Mouse (Mus musculus): ENCODE measurements around the gene Cacnb4.

DNA sequence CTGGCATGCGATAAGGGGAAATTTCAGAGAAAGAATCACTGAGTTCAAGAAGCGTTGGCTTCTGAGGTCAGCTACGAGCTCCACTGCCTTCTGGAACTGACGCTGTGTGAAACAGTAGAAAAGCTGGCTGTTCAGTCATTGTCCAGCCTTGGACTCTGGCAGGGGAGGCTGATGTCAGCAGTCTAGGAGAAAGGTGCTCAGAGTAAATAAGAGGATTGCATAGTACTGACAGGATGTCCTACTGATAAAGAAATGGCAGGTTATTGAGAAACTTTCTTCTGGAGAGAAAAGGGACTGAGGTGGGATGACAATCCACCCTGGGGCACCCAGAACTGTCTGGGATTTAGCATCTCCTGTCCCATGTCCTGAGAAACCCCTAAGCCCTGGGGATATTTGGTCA is 62.7 kb downstream of the Cacnb4 start:
- TF ChIP-seq CTCF (IDR thresholded peaks at IDR 0.05; ENCODE audit: insufficient read depth, low read length) (no peak), POLR2A (IDR thresholded peaks at IDR 0.05; ENCODE audit: borderline replicate concordance, extremely low read depth, low read depth, low read length) (no peak)
